Mouse (Mus musculus): Measurements from ENCODE around the gene Wasl. TPM values are rescaled to one million over a fixed set of nuclear protein-coding genes. Genes with fewer than 3 reads are reported as not detected.

Wasl gene
- polyA plus RNA-seq, 1 experiment, result 39.3 TPM

- no peak for DNase-seq
Observed at GRCm38 (mm10) chr6:24613346-24613745, 51.5 kb downstream of the Wasl start.

GRCm38 (mm10) chr6:24612074-24612755, 52.6 kb downstream of the Wasl start:
- Histone ChIP-seq H3K27ac (ENCODE audit: insufficient read depth, low read depth, low read length) (no peak overlapping the region), H3K4me1 (ENCODE audit: control insufficient read depth, insufficient read depth, low read length) (no peaks in the 10 kb centered on the region), H3K27me3 (replicated peaks; ENCODE audit: control insufficient read depth, insufficient read depth, low read length) (no peaks in the 10 kb centered on the region), H3K4me3 (ENCODE audit: insufficient read depth, low read depth, low read length) (no peak overlapping the region), H3K36me3 (ENCODE audit: control insufficient read depth, insufficient read depth, low read length) (peaks cover 6% of the 10 kb centered on the region)
- TF ChIP-seq POLR2A (IDR thresholded peaks at IDR 0.05; ENCODE audit: low read depth, low read length) (no peak), CTCF (conservative IDR thresholded peaks at IDR 0.05; ENCODE audit: insufficient read depth, insufficient read length, low read depth, low read length) (no peak)
- WGBS, result 56% methylated on average over 7 of the region's 7 CpGs
- peak; percentile 65 for DNase-seq

More at GRCm38 (mm10) chr6:24613346-24613745, 51.5 kb downstream of the Wasl start:
- TF ChIP-seq POLR2A (IDR thresholded peaks at IDR 0.05; ENCODE audit: low read depth, low read length) (no peak), CTCF (conservative IDR thresholded peaks at IDR 0.05; ENCODE audit: insufficient read depth, insufficient read length, low read depth, low read length) (no peak)
- H3K27ac ChIP-seq (ENCODE audit: insufficient read depth, low read depth, low read length), result no peak overlapping the region
- H3K36me3 ChIP-seq (ENCODE audit: control insufficient read depth, insufficient read depth, low read length), result peaks cover 10% of the 10 kb centered on the region
- H3K4me3 ChIP-seq (ENCODE audit: insufficient read depth, low read depth, low read length), result no peak overlapping the region
- WGBS, result 92% methylated on average over 6 of the region's 6 CpGs
- no peaks in the 10 kb centered on the region for H3K27me3 ChIP-seq (replicated peaks; ENCODE audit: control insufficient read depth, insufficient read depth, low read length)
- no peaks in the 10 kb centered on the region for H3K4me1 ChIP-seq (ENCODE audit: control insufficient read depth, insufficient read depth, low read length)

- Histone ChIP-seq H3K36me3 (ENCODE audit: control insufficient read depth, insufficient read depth, low read length) (peaks cover 6% of the 10 kb centered on the region), H3K27ac (ENCODE audit: insufficient read depth, low read depth, low read length) (no peak overlapping the region), H3K27me3 (replicated peaks; ENCODE audit: control insufficient read depth, insufficient read depth, low read length) (no peaks in the 10 kb centered on the region), H3K4me3 (ENCODE audit: insufficient read depth, low read depth, low read length) (no peak overlapping the region), H3K4me1 (ENCODE audit: control insufficient read depth, insufficient read depth, low read length) (no peaks in the 10 kb centered on the region)
- no peak for TF ChIP-seq CTCF (conservative IDR thresholded peaks at IDR 0.05; ENCODE audit: insufficient read depth, insufficient read length, low read depth, low read length)
- TF ChIP-seq POLR2A (IDR thresholded peaks at IDR 0.05; ENCODE audit: low read depth, low read length), result no peak
- 87% methylated on average over 4 of the region's 4 CpGs for WGBS
- DNase-seq, result no peak
Observed at GRCm38 (mm10) chr6:24610358-24610757, 54.5 kb downstream of the Wasl start.

GRCm38 (mm10) chr6:24609531-24609930, 55.3 kb downstream of the Wasl start:
- peaks cover 3% of the 10 kb centered on the region; the same call in 1 of the 2 replicates for H3K36me3 ChIP-seq (ENCODE audit: control insufficient read depth, insufficient read depth, low read length)
- H3K4me1 ChIP-seq (ENCODE audit: control insufficient read depth, insufficient read depth, low read length), result no peaks in the 10 kb centered on the region
- H3K27ac ChIP-seq (ENCODE audit: insufficient read depth, low read depth, low read length), result no peak overlapping the region
- TF ChIP-seq POLR2A (IDR thresholded peaks at IDR 0.05; ENCODE audit: low read depth, low read length), result no peak
- H3K27me3 ChIP-seq (replicated peaks; ENCODE audit: control insufficient read depth, insufficient read depth, low read length), result no peaks in the 10 kb centered on the region
- WGBS, result 44% methylated on average over 4 of the region's 4 CpGs
- H3K4me3 ChIP-seq (ENCODE audit: insufficient read depth, low read depth, low read length), result no peak overlapping the region
- DNase-seq, result no peak

- no peaks in the 10 kb centered on the region for H3K4me1 ChIP-seq (ENCODE audit: control insufficient read depth, insufficient read depth, low read length)
- no peak for DNase-seq
- no peaks in the 10 kb centered on the region for H3K27me3 ChIP-seq (replicated peaks; ENCODE audit: control insufficient read depth, insufficient read depth, low read length)
- 94% methylated on average over 3 of the region's 3 CpGs for WGBS
- TF ChIP-seq CTCF (conservative IDR thresholded peaks at IDR 0.05; ENCODE audit: insufficient read depth, insufficient read length, low read depth, low read length), result no peak
- H3K4me3 ChIP-seq (ENCODE audit: insufficient read depth, low read depth, low read length), result no peak overlapping the region
- H3K36me3 ChIP-seq (ENCODE audit: control insufficient read depth, insufficient read depth, low read length), result peaks cover 3% of the 10 kb centered on the region; the same call in 1 of the 2 replicates
- H3K27ac ChIP-seq (ENCODE audit: insufficient read depth, low read depth, low read length), result no peak overlapping the region
Observed at GRCm38 (mm10) chr6:24608682-24609081, 56.1 kb downstream of the Wasl start.

GRCm38 (mm10) chr6:24608129-24608528, 56.7 kb downstream of the Wasl start:
- no peak overlapping the region for H3K4me3 ChIP-seq (ENCODE audit: insufficient read depth, low read depth, low read length)
- TF ChIP-seq POLR2A (IDR thresholded peaks at IDR 0.05; ENCODE audit: low read depth, low read length) (no peak), CTCF (conservative IDR thresholded peaks at IDR 0.05; ENCODE audit: insufficient read depth, insufficient read length, low read depth, low read length) (no peak)
- no peaks in the 10 kb centered on the region for H3K27me3 ChIP-seq (replicated peaks; ENCODE audit: control insufficient read depth, insufficient read depth, low read length)
- H3K4me1 ChIP-seq (ENCODE audit: control insufficient read depth, insufficient read depth, low read length), result no peaks in the 10 kb centered on the region
- peaks cover 1% of the 10 kb centered on the region; the same call in 1 of the 2 replicates for H3K36me3 ChIP-seq (ENCODE audit: control insufficient read depth, insufficient read depth, low read length)
- no peak for DNase-seq
- no peak overlapping the region for H3K27ac ChIP-seq (ENCODE audit: insufficient read depth, low read depth, low read length)
- WGBS, result 66% methylated on average over 4 of the region's 4 CpGs

- 53% methylated on average over 15 of the region's 15 CpGs for WGBS
- no peaks in the 10 kb centered on the region for H3K36me3 ChIP-seq (ENCODE audit: control insufficient read depth, insufficient read depth, low read length)
Observed at GRCm38 (mm10) chr6:24607531-24607930, 57.3 kb downstream of the Wasl start.

More at GRCm38 (mm10) chr6:24607531-24607930, 57.3 kb downstream of the Wasl start:
- Histone ChIP-seq H3K4me1 (ENCODE audit: control insufficient read depth, insufficient read depth, low read length) (no peaks in the 10 kb centered on the region), H3K27ac (ENCODE audit: insufficient read depth, low read depth, low read length) (no peak overlapping the region), H3K4me3 (ENCODE audit: insufficient read depth, low read depth, low read length) (no peak overlapping the region), H3K27me3 (replicated peaks; ENCODE audit: control insufficient read depth, insufficient read depth, low read length) (no peaks in the 10 kb centered on the region)
- no peak for TF ChIP-seq POLR2A (IDR thresholded peaks at IDR 0.05; ENCODE audit: low read depth, low read length)
- no peak for TF ChIP-seq CTCF (conservative IDR thresholded peaks at IDR 0.05; ENCODE audit: insufficient read depth, insufficient read length, low read depth, low read length)
- DNase-seq, result no peak
